7 mouse cellular contexts compared by ENCODE assay signal in the genomic region with DNA sequence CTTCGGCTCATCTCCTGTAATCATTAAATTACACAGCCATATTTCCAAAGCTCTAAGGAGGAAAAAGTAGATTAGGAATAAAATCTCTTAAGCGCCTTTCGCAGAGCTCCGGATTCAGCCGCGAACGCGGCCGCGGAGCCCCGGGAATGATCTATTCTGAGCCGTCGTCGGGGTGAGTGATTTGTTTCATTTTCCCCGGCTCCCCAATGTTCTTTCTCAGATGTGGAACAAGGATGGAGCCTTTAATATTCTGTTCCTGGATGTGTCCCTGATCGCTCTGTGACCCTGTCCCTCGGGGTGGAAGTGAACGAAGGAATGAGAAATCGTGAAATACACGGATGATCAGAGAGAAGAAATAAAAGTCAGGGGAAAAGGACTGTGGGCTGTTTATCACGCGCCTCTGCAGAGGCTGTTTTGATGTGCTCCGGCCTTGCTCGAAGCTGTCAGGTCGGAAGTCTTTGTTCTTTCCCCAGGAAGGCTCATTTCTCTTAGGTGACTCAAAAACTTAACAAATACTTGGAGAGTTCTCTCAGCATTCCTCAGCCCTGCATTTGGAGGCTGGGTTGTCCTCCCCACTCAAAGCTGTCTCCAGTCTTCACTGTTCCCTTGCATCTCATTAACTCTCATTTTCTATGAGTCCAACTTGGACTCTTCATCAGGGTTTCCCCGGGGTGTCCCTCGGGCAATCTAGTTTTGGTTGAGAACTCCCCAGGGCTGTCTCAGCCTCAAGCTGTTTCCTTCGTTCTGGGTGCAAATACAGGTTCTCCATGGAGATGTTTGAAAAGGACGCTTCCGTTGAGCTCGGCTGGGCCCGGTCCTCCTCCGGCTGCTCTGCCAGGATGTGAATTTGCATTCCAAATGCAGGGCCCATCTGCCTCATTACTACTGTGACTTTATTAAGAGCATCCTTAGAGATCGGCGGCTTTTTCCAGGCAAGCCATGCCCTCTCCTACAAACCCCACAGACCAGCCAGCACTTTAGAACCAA. TPM values are rescaled to one million over a fixed set of nuclear protein-coding genes. Genes with fewer than 3 reads are reported as not detected.
DNase-seq lines count a peak whose midpoint lies in the region; ATAC-seq and TF ChIP-seq lines count a peak whose summit lies in the region.

No protein-coding gene starts in this region.

- peak overlapping the region; percentile 37 for H3K4me3 ChIP-seq in lung, postnatal 0 days (ENCODE audit: low read depth, low read length)
- H3K4me3 ChIP-seq in stomach, postnatal 0 days (ENCODE audit: low read depth, low read length) = peak overlapping the region; percentile 30

- TF ChIP-seq EP300 in lung, postnatal 0 days (IDR thresholded peaks at IDR 0.05) = no peak
- TF ChIP-seq EP300 in stomach, postnatal 0 days (optimal IDR thresholded peaks at IDR 0.05) = no peak

- WGBS in lung, postnatal 0 days = 8% methylated on average over 35 of the region's 35 CpGs
- WGBS in stomach, postnatal 0 days = 15% methylated on average over 35 of the region's 35 CpGs

- DNase-seq in right cerebral cortex, postnatal 10 days (ENCODE audit: low spot score in 2 of 2) = peak; percentile 56 to 60
- no peak for DNase-seq in right cerebral cortex, postnatal 36 days (ENCODE audit: low spot score in 2 of 2)
- DNase-seq in embryo, embryonic 11 days = peak; percentile 51
- peak; percentile 2 to 11 for DNase-seq in heart, postnatal 36 days
- DNase-seq in lung, postnatal 0 days (ENCODE audit: low spot score) = peak; percentile 54
- DNase-seq in stomach, postnatal 0 days (ENCODE audit: low spot score) = no peak
- DNase-seq in left cerebral cortex, adult 9 months (ENCODE audit: low spot score in 2 of 2) = no peak

- H3K27me3 ChIP-seq in lung, postnatal 0 days (replicated peaks; ENCODE audit: insufficient read depth, low read length) = no peaks in the 10 kb centered on the region
- no peaks in the 10 kb centered on the region; the same call in 1 of the 2 replicates for H3K27me3 ChIP-seq in stomach, postnatal 0 days (ENCODE audit: control insufficient read depth, insufficient read depth, low read length)

- no peaks in the 10 kb centered on the region for H3K36me3 ChIP-seq in lung, postnatal 0 days (ENCODE audit: insufficient read depth, low read length)
- no peaks in the 10 kb centered on the region for H3K36me3 ChIP-seq in stomach, postnatal 0 days (ENCODE audit: control insufficient read depth, insufficient read depth, low read length)

- TF ChIP-seq CTCF in lung, postnatal 0 days (IDR thresholded peaks at IDR 0.05) = no peak
- TF ChIP-seq CTCF in stomach, postnatal 0 days (IDR thresholded peaks at IDR 0.05; ENCODE audit: low read depth) = no peak

- H3K4me1 ChIP-seq in lung, postnatal 0 days (ENCODE audit: insufficient read depth, low read depth, low read length) = no peaks in the 10 kb centered on the region
- no peaks in the 10 kb centered on the region for H3K4me1 ChIP-seq in stomach, postnatal 0 days (replicated peaks; ENCODE audit: control insufficient read depth, insufficient read depth)

- no peaks in the 10 kb centered on the region for H3K9me3 ChIP-seq in lung, postnatal 0 days (ENCODE audit: low read length)
- no peaks in the 10 kb centered on the region for H3K9me3 ChIP-seq in stomach, postnatal 0 days (ENCODE audit: control insufficient read depth, low read length)

- intact Hi-C loops in heart, postnatal 36 days (cut with DNase I) = no loop called here

- H3K4me2 ChIP-seq in lung, postnatal 0 days (replicated peaks; ENCODE audit: low read depth, low read length) = peak overlapping the region; percentile 57
- peak overlapping the region; percentile 48 for H3K4me2 ChIP-seq in stomach, postnatal 0 days (replicated peaks; ENCODE audit: low read depth)

- no peak overlapping the region for H3K27ac ChIP-seq in lung, postnatal 0 days (ENCODE audit: low read length)
- H3K27ac ChIP-seq in stomach, postnatal 0 days (replicated peaks) = no peak overlapping the region

- H3K9ac ChIP-seq in lung, postnatal 0 days (replicated peaks; ENCODE audit: low read depth) = 0 out of 2 replicates have a peak overlapping the region, but pooled peaks have one; percentile 24
- H3K9ac ChIP-seq in stomach, postnatal 0 days (ENCODE audit: low read length) = peak overlapping the region; percentile 27; the same call in 1 of the 2 replicates

- peak; percentile 47 for ATAC-seq in lung, postnatal 0 days
- no peak for ATAC-seq in stomach, postnatal 0 days (ENCODE audit: low FRiP score, low TSS enrichment)

RNA-seq across cellular contexts. Expression of a gene that starts 28.9 kb away (rescaled TPM):
- total RNA-seq in heart, postnatal 36 days (2021) = 100 to 1,000 TPM; 284 to 311 TPM
- polyA plus RNA-seq in lung, postnatal 0 days (2015; fragmentation: Nextera tagmentation; extraction: Ambion mirVana) = 190 and 191 TPM in 2 replicates
- 163 and 183 TPM in 2 replicates for polyA plus RNA-seq in stomach, postnatal 0 days (2015; fragmentation: Nextera tagmentation; extraction: Ambion mirVana)

Comparison
In these comparisons a context has a peak if more than half of its experiments do, and no peak if none do; other contexts are left out.
1. DNase-seq: peak in right cerebral cortex, postnatal 10 days (2 of 2), embryo, embryonic 11 days (single experiment), heart, postnatal 36 days (2 of 2) and lung, postnatal 0 days (single experiment); none in right cerebral cortex, postnatal 36 days (0 of 2), stomach, postnatal 0 days (single experiment) and left cerebral cortex, adult 9 months (0 of 2).